Mouse (Mus musculus): Measurements from ENCODE around the gene Ece1. TPM values are rescaled to one million over a fixed set of nuclear protein-coding genes. Genes with fewer than 3 reads are reported as not detected.

Ece1 gene
- polyA plus RNA-seq, 1 experiment from 2014 or later, result 10.8 TPM

DNA sequence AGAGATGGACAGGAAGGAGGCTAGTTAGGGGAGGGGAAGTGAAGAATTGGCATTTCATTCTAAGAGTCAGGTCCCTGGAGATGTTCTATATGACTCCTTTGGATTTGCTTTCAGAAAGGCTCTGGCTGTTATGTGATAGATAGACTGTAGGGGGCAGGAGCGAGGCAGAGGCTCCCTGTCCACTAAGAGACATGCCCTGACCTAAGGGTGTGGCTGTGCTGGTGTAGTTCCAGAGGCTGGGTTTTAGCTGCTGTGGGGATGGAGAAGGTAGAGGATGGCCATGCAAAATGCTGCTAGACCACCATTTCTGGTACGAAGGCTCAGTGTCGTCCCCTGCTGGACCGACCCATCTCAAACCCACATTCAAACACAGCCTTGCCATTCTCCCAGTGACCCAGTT, 8.9 kb downstream of the Ece1 start:
- peaks cover 46% of the 10 kb centered on the region for H3K4me1 ChIP-seq
- H3K9me3 ChIP-seq (replicated peaks), result no peaks in the 10 kb centered on the region
- no peak overlapping the region for H3K9ac ChIP-seq
- H3K36me3 ChIP-seq (ENCODE audit: poor library complexity, severe bottlenecking), result no peaks in the 10 kb centered on the region
- WGBS, result 79% methylated on average over 4 of the region's 4 CpGs
- H3K27me3 ChIP-seq, result no peaks in the 10 kb centered on the region
- H3K4me3 ChIP-seq, result no peak overlapping the region
- H3K27ac ChIP-seq, result no peak overlapping the region
- no peak overlapping the region for H3K4me2 ChIP-seq
- no peak for ATAC-seq

DNA sequence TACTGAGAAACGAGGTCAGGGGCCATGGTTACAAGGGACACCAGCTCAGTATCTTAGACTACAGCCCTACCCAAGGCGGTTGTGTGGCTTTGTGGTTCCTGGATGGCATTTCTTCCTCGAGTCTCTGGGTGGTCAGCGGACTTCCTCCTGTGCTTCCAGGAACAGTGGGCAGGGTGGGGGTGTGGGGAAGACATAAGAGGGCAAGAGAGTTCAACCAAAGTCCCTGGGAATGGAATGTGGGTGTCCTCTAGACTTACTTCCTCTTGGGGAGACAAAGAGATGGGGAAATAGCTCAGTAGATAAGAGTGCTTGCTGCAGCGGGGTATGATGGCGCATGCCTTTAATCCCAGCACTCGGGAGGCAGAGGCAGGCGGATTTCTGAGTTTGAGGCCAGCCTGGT, 9.4 kb downstream of the Ece1 start:
- Histone ChIP-seq H3K36me3 (ENCODE audit: poor library complexity, severe bottlenecking) (no peaks in the 10 kb centered on the region), H3K9ac (no peak overlapping the region), H3K27ac (no peak overlapping the region), H3K4me2 (no peak overlapping the region), H3K9me3 (replicated peaks) (no peaks in the 10 kb centered on the region), H3K4me3 (no peak overlapping the region), H3K27me3 (no peaks in the 10 kb centered on the region), H3K4me1 (peaks cover 42% of the 10 kb centered on the region)
- WGBS, result 95% methylated on average over 8 of the region's 8 CpGs
- no peak for ATAC-seq

DNA sequence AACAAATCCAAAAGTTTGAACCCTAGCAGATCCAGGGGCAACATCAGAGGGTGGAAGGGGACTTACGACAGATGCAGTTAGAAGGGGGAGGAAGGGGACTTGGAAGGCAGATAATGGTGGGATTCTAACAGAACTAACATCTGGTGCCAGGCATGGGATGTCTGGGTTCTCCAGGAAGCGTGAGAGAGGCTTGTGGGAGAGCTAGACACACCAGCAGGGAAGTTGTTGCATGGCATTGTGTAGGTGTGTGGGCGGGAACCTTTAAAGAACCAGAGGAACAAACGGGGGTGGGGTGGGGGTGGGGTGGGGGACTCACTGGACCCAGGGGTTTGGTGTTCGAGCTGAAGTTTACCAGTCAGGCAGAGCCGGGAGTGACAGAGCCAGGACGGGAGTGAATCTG, 12.3 kb downstream of the Ece1 start:
- Histone ChIP-seq H3K9me3 (replicated peaks) (no peaks in the 10 kb centered on the region), H3K4me2 (no peak overlapping the region), H3K27me3 (no peaks in the 10 kb centered on the region), H3K36me3 (ENCODE audit: poor library complexity, severe bottlenecking) (no peaks in the 10 kb centered on the region), H3K4me1 (peaks cover 39% of the 10 kb centered on the region), H3K9ac (no peak overlapping the region), H3K27ac (no peak overlapping the region), H3K4me3 (no peak overlapping the region)
- WGBS, result 11% methylated on average over 7 of the region's 7 CpGs
- ATAC-seq, result no peak

DNA sequence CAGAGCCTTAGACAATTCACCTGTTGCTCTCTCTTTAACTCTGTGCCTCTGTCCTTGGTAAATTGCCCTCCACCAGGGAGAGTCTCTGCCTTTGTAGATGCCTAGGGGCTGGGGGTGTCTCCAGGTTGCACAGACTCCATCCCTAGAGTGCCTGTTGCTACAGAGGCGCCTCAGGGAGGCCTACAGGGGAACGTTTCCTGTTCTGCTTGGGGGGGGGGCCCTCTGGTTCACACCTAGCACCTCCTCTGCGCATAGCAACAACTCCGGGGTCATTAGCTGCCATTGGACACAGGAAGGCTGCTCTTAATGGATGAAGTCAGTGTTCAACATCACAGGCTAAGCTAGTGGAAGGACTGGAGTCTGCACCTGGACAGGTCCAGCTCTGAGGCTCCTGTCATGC, 12.8 kb downstream of the Ece1 start:
- peaks cover 34% of the 10 kb centered on the region for H3K4me1 ChIP-seq
- no peak overlapping the region for H3K4me3 ChIP-seq
- no peak overlapping the region for H3K9ac ChIP-seq
- no peaks in the 10 kb centered on the region for H3K36me3 ChIP-seq (ENCODE audit: poor library complexity, severe bottlenecking)
- no peaks in the 10 kb centered on the region for H3K27me3 ChIP-seq
- no peak overlapping the region for H3K4me2 ChIP-seq
- H3K9me3 ChIP-seq (replicated peaks), result no peaks in the 10 kb centered on the region
- no peak overlapping the region for H3K27ac ChIP-seq
- no peak for ATAC-seq
- 50% methylated on average over 4 of the region's 4 CpGs for WGBS

DNA sequence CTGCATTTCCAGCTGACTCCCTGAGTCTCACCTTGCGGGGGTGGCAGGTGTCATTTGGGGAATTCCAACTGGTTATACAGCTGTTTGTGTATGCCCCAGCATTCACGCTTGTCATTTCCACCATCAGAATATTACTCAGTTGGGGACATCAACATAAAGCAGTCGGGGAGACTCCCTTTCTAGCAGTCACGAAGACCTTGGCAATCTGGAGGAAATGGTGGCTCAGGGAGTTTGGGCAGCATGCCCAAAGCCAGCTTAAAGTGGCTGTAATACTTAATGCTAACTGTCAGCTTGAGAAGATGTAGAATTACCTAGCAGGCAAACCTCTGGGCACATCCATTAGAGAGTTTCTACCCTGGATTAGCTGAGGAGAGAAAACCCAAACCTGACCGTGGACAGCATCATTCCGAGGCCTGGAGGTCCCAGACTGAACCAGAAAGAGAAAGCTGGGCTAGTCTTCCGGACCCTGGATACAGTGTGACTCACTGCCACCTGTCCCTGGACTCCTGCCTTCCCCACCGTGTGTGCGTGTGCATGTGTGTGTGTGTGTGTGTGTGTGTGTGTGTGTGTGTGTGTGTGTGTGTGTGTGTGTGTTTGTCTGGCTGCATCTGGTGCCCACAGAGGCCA, 13.5 kb downstream of the Ece1 start:
- Histone ChIP-seq H3K4me1 (peaks cover 27% of the 10 kb centered on the region), H3K4me3 (no peak overlapping the region), H3K36me3 (ENCODE audit: poor library complexity, severe bottlenecking) (no peaks in the 10 kb centered on the region), H3K27me3 (no peaks in the 10 kb centered on the region), H3K4me2 (no peak overlapping the region), H3K9me3 (replicated peaks) (no peaks in the 10 kb centered on the region), H3K27ac (no peak overlapping the region), H3K9ac (no peak overlapping the region)
- ATAC-seq, result no peak
- WGBS, result 76% methylated on average over 8 of the region's 9 CpGs

DNA sequence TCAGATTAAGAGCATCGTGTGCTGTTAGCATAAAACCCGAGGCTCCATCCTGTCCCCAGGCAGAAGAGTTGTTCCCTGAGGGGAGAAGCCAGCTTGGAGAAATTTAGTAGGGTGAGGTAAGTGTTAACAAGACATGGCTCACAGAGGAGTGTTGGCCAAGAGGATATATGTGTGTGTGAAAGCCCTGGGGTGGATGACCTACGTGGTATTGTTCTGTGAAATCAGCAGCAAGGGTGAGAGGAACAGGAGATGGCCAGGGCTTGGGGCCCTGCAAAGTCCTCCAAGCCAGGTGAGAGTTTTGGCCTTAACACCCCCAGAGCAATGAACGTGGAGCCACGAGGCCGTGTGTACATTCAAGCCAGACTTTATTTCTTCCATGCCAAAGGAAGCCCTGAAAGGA, 14.8 kb downstream of the Ece1 start:
- Histone ChIP-seq H3K9me3 (replicated peaks) (no peaks in the 10 kb centered on the region), H3K4me1 (peaks cover 25% of the 10 kb centered on the region), H3K27ac (peak overlapping the region; percentile 1; the same call in 1 of the 2 replicates), H3K27me3 (no peaks in the 10 kb centered on the region), H3K36me3 (ENCODE audit: poor library complexity, severe bottlenecking) (no peaks in the 10 kb centered on the region), H3K4me3 (no peak overlapping the region), H3K9ac (no peak overlapping the region), H3K4me2 (no peak overlapping the region)
- ATAC-seq, result no peak
- 60% methylated on average over 6 of the region's 6 CpGs for WGBS

DNA sequence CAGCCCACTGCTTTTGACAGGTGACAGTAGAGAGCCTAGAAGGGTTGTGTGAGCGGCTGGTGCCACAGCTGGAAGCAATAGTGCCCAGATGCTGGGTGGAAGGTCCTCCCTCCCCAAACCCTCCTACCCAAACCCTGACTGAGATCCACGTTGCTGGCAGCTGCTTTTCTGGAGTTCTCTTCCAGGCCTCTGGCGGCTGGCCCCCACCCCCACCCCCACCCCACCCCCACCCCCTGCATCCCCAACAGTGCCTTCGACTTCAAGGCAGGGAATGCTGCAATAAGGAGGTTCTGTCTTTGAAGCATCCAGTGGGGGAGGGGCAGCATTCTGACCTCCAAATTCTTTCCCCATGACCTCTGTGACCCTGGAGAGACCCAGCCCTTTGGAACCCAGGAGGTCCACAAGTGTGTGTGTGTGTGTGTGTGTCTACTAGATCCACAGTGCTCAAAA, 15.4 kb downstream of the Ece1 start:
- no peak overlapping the region; the same call in 1 of the 2 replicates for H3K27ac ChIP-seq
- no peaks in the 10 kb centered on the region for H3K9me3 ChIP-seq (replicated peaks)
- WGBS, result 8% methylated on average over 4 of the region's 4 CpGs
- H3K9ac ChIP-seq, result no peak overlapping the region
- no peaks in the 10 kb centered on the region for H3K36me3 ChIP-seq (ENCODE audit: poor library complexity, severe bottlenecking)
- no peak overlapping the region for H3K4me3 ChIP-seq
- no peak overlapping the region for H3K4me2 ChIP-seq
- ATAC-seq, result no peak
- H3K27me3 ChIP-seq, result no peaks in the 10 kb centered on the region
- peaks cover 25% of the 10 kb centered on the region for H3K4me1 ChIP-seq

DNA sequence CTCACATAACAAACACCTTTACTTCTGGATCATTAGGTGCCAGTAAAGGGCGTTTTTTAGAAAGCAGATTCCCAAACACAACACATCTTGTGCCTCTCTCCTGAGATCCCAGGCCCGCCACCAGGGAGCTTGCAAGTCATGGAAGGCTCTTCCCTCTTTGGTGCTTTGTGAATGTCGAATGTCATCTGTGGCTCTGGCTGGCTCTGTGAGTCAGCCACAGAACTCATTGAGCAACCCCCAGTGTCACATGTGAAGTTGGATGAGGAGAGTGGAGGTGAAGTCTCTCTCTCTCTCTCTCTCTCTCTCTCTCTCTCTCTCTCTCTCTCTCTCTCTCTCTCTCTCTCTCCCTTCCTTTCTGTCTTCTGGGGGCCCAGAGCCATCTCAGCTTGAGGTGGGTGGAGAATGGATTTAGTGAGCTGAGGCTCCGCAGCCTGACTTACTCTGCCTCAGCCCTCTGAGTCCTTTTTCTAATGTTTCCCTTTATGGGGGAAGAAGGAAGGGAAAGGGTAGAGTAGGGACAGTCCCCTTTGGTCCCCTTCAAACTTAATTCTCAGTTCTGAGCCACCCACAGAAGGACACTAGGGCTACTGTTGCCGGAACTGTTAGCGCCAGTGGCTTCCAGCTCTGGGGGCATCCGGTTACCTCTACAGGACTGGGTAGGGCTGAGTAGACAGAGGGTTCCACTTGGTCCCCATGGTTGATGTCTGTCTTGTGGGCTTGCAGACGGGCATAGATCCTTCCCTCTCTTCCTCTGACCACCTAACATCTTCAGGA, 17.5 kb downstream of the Ece1 start:
- no peak for ATAC-seq
- 85% methylated on average over 8 of the region's 8 CpGs for WGBS
- no peak overlapping the region for H3K27ac ChIP-seq
- H3K36me3 ChIP-seq (ENCODE audit: poor library complexity, severe bottlenecking), result no peaks in the 10 kb centered on the region
- no peaks in the 10 kb centered on the region for H3K9me3 ChIP-seq (replicated peaks)
- no peaks in the 10 kb centered on the region for H3K27me3 ChIP-seq
- no peak overlapping the region for H3K4me2 ChIP-seq
- no peak overlapping the region for H3K9ac ChIP-seq
- peaks cover 28% of the 10 kb centered on the region for H3K4me1 ChIP-seq
- no peak overlapping the region for H3K4me3 ChIP-seq

DNA sequence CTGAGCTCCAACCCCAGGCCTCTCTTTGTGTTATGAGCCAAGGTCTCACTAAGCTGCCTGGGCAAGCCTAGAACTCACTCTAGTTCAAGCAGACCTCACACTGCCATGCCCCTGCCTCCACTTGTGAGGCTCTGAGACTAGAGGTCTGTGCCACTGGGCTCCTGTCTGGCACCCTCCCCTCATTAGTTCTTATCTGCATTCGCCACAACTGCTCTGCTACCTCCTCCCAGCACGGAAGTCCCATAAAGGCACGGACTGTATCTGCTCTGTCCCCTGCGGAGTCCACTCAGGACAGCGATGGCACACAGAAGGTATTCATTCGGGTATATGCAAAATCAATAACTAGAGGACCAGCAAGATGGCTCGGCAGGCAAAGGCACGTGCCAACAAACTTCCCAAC, 19.4 kb downstream of the Ece1 start:
- Histone ChIP-seq H3K27me3 (no peaks in the 10 kb centered on the region), H3K9me3 (replicated peaks) (no peaks in the 10 kb centered on the region)

DNA sequence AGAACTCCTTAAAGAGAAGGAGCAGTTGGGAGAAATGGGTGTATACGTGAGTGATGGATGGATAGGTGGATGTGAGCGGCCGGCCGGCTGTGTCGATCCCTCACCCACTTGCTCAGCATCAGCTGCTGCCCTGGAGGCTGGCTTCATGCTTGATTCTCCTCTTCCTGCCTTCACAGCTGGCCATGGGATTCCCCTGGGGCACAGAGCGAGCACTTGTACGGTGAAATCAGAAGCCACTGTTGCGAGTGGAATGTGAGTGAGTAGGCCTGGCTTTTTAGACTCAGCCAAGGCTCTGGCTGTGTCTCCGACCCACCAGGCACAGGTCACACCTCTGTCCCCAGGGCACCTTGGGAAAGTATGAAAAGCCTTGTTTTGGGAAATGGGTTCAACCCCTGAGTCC, 20.6 kb downstream of the Ece1 start:
- Histone ChIP-seq H3K9me3 (replicated peaks) (no peaks in the 10 kb centered on the region), H3K27me3 (no peaks in the 10 kb centered on the region), H3K4me2 (no peak overlapping the region), H3K4me1 (peaks cover 16% of the 10 kb centered on the region), H3K4me3 (no peak overlapping the region), H3K27ac (no peak overlapping the region), H3K36me3 (ENCODE audit: poor library complexity, severe bottlenecking) (no peaks in the 10 kb centered on the region), H3K9ac (no peak overlapping the region)
- no peak for ATAC-seq
- 82% methylated on average over 9 of the region's 9 CpGs for WGBS

More for the DNA sequence above, 19.4 kb downstream of the Ece1 start:
- H3K9ac ChIP-seq, result no peak overlapping the region
- H3K27ac ChIP-seq, result no peak overlapping the region
- no peak overlapping the region for H3K4me3 ChIP-seq
- no peak for ATAC-seq
- no peaks in the 10 kb centered on the region for H3K36me3 ChIP-seq (ENCODE audit: poor library complexity, severe bottlenecking)
- no peak overlapping the region for H3K4me2 ChIP-seq
- H3K4me1 ChIP-seq, result peaks cover 22% of the 10 kb centered on the region
- WGBS, result 89% methylated on average over 8 of the region's 8 CpGs

DNA sequence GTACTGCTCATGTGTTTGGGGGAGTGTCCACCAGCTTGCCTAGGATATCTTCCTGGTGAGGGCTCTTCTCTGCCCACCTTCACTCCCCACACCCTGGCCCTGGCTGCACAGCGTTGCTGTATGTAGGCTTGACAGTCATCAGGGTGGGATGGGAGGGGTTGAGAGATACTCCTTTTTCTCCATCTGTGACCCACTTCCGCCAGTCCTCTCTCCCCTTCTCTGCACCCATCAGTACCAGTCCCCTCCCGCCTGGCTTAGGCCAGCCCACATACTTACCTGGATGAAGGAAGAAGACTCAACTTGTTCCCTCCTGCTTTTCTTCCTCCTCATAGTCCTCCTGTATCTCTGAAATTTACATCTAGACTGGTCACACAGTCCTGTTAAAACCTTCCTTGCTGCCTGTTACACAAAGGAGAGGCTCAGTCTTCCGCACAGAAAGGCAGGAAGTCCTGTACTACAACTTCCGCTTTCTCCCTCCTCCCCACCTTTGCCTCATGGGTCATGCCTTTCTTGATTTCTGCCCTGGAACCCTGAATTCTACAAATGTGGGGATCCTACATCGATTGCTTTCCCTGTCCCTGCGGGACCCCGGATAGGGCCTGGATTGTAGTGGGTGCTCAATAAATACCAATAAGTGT, 21.6 kb downstream of the Ece1 start:
- Histone ChIP-seq H3K36me3 (ENCODE audit: poor library complexity, severe bottlenecking) (no peaks in the 10 kb centered on the region), H3K27ac (no peak overlapping the region), H3K4me3 (no peak overlapping the region), H3K4me1 (peaks cover 15% of the 10 kb centered on the region), H3K4me2 (no peak overlapping the region), H3K9me3 (replicated peaks) (no peaks in the 10 kb centered on the region), H3K9ac (no peak overlapping the region), H3K27me3 (no peaks in the 10 kb centered on the region)
- 91% methylated on average over 8 of the region's 8 CpGs for WGBS
- no peak for ATAC-seq

DNA sequence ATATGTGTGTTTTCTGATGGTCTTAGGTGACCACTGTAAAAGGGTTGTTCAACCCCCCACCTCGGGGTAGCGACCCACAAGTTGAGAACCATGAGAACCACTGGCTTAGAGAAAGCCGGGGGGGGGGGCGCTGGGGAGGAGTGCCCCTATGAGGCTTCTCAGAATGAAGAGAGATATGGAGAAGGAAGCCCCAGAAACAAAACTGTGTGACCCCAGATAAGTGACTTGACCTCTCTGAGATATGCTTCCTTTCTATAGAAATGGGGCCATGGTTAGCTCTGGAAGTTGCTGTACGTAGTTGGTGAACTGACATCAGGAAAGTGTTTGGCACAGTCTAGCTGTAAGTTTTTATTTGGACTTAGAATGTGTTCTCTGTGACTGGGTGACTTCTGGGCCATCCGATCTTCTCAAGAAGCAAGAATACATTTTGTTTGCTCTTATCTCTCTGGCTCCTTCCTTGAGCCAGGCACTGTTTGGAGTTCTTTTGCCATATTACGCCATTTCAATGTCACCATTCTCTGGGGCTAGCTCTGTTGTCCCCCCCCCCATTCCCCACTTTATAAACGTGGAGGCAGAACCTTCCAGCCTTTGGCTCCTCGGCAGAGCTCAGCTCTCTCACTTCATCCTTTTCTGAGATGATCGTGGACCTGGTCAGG, 25.4 kb downstream of the Ece1 start:
- H3K27me3 ChIP-seq, result 0 out of 2 replicates have a peak, but pooled peaks cover 6% of the 10 kb centered on the region
- peaks cover 44% of the 10 kb centered on the region for H3K4me1 ChIP-seq
- WGBS, result 91% methylated on average over 10 of the region's 10 CpGs
- ATAC-seq, result no peak
- no peak overlapping the region for H3K9ac ChIP-seq
- no peak overlapping the region for H3K4me2 ChIP-seq
- H3K4me3 ChIP-seq, result no peak overlapping the region
- no peaks in the 10 kb centered on the region for H3K9me3 ChIP-seq (replicated peaks)
- H3K27ac ChIP-seq, result no peak overlapping the region
- no peaks in the 10 kb centered on the region for H3K36me3 ChIP-seq (ENCODE audit: poor library complexity, severe bottlenecking)
